Mouse (Mus musculus): ENCODE measurements around the gene Tor2a.

DNA sequence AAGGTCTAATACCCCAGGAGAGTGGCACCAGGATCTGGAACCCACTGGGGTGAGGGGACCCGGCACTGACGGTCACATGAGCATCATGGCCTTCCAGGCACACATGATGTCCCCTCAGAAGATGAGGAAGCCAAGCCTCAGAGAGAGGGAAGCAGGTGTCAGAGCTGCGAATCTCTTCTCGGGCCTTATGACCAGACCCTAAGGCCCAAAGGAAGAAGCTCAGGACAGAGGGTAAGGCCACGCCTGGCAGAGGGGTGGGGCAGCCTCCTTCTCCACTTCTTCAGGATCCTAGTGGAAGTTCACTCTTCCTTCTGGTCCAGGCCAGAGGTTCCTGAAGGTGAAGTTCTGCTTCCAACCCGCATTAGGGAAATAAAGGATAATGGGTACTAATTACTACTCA lies 24.3 kb upstream of the Tor2a start:
- TF ChIP-seq POLR2A (IDR thresholded peaks at IDR 0.05; ENCODE audit: extremely low read depth, insufficient read depth, low read length), result no peak
- no peak for TF ChIP-seq CTCF (IDR thresholded peaks at IDR 0.05; ENCODE audit: extremely low read depth, insufficient read depth, low read length)

All from cortical plate, adult 2 months (tissue).